Mouse (Mus musculus) urinary bladder, postnatal 10 days (tissue): ENCODE measurements around the gene Npas2.

ENCODE experiments used
- DNase-seq: peaks from one replicate; pipeline ENCODE4 v3.0.0; 2022; ENCODE audit warnings: low spot score

The Npas2 gene

DNA sequence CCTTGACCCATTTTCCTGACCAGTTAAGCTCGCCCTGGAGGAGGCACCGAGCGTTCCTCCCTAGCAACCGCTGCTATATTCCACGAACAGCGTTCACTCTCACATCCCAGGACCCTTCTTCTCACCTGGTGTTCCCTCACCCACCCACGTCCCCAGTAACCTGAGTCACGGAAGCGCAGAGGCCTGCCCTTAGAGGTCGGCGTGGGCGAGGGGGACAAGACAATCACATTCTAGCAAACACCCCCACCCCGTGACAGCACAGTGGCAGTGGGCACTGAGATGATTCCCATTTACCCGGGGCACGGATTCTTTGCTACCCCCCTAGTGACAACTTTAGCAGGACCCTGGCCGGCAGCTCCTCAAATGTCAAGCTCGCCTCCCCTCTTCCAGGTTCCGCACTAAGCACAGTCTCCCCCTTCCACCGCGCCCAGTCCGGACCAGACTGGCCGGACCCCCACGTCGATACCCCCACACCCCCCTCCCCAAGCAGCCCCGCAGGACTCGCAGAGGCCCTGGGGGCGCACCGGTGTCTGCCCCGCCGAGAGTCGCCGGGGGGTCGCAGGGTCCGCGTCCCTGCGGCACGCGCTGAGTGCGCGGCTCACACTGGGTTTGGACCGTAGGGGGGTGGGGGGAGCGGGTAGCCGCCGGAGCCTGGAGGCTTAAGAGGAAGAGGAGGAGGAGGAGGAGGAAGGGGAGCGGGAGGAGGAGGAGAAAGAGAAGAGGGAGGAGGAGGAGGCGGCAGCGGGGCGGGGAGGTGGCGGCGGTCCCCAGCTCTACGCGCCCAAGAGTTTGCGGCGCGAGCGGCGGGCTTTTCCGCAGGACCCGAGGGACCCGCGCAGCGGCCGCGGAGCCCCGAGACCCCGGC is at the start of gene Npas2:
Gene Npas2, plus strand, starts transcription at position 735 of the 865 bp plus-strand sequence.
- no peak for DNase-seq

DNA sequence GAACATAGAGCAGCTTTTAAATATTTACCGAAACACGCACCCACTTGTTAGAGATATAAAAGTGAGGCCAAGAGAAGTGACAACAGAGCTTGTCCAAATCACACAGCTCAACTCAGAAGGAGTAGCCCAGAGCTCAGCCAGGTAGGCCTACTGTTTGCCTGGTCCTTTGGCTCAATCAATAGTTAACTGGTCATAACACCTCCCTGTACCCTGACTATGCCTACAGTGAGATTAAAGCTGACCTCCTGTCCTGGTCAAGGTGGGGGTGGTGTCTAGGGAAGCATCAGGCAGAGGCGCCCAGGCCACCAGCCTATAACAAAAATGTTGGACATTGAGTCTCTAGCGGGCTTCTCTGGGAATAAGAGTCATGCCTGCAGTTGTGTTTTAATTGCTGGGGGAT is 36.8 kb upstream of the Npas2 start:
- DNase-seq: no peak

DNA sequence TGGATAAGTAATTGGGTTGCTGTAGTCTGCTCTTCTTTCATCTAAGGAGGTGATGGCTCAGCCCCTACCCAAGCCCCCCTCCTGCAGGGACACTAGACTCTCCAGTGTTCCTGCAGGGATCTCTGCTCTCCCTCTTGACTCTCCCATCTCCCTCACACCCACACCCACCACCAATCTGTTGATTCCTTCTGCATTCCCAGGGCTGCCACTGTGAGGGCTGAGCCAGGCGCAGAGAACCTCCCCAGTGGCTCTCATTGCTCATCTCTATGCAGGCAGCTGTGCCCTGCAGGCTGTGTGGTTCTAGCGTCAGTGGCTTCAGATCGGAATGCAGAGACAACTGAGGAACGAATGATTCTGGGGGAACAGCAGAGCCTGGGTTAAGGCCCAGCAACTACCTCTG is 33.4 kb upstream of the Npas2 start:
- no peak for DNase-seq

DNA sequence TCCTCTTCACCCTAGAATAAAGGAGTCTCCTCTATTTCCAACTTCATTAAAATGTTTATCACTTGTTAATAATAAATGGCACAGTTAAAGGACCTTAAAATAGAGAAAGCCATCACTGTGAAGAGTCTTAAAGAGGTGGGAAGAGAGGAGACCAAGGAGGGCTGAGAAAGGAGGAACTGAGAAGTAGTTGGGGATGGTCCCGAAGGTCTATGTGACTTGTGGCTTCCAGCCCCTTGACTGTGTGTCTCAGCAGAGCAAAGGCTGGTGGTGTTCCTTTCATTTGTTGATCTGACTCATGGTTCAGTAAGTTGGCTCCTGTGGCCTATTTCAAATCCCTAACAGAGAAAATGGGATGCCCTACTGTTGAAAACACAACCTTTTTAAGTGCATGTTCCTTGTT is 30.5 kb upstream of the Npas2 start:
- DNase-seq: no peak

DNA sequence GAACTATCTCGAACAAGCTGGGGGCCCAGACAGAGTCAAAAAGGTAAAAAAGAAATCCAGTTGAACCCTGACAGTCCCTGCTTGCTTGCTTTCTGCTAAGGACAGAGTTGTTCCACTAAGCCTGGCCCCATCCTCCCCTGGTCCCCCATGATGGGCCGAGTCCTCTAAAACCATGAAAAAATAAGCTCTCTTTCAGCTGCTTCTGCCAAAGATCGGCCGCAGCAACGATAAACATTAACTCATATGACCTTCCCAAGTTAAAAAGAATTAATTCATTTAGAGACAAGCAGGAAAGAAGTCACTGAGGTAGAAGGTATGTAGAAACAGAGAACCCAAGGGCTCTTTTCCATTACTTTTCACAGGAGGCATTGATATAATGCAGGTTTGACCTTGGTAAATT is 16.8 kb upstream of the Npas2 start:
- no peak for DNase-seq

DNA sequence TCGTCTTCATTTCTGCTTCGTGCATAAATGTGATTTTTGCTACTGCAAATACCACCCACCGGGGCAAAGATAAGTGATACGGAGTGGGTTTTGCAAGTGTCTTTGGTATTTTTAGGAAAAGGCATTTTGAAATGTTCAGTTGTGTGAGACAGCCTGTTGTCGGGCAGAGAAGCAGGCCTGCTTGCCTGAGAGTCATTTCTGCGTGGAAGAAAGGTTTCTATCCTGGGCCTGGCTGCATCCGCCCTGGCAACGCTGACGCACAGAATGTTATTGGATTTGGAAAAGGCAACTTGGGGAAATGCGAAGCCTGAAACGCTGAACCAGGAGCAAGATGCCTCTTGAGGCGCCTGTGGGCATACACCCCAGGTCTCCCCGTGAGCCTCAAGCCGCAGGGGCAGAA is 16.3 kb upstream of the Npas2 start:
- no peak for DNase-seq

DNA sequence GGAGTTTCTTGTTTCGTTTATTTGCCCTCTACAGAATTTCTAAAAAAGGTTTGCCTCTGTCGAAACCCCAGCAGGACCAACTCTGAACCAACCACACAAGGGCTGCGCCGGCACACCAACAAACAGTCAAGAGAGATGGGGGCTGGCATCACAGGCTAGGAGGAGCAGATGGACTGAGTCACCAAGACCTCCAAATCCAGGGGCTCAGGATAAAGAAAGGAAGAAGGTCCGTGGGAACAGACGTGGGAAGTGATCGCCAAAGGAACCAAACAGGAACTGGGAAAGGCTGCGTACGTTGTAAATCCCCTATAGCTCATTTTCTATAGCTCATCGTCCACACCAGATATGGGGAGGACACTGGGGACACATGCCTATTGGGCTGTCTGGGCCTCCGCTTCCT is 13.7 kb upstream of the Npas2 start:
- no peak for DNase-seq

DNA sequence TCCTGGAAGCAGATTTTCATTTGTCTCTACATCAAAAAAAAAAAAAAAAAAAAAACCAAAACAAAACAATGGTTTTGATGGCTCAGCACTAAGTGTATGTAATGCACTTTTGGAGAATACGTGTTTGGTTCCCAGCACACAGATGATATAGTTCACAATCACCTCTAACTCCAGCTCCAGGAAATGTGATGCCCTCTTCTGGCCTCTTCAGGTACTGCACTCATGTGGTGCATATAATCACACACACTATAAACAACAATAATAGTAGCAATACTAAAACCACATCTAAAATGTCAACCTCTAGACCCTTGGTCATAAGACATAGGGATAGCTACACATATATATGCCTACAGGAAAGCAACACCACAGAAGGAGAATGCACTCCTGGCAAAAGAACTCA is 13.0 kb upstream of the Npas2 start:
- no peak for DNase-seq

DNA sequence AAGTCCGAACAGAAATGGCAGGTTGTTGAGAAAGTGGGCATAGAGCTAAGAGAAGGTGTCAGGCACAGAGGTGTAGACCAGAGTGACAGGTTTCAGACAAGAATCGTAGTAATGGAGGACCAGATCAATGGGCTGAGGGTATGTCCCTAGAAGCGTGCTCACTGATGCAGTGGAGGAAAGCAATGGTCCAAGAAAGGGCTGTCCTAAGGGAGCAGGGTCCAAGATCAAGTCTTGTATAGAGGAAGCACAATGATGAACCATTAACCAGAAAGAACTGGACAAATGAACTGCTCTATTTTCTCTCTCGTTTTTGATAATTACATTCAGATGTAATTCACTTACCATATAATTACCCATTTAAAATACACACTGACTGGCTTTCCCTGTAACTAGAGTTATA is 11.6 kb upstream of the Npas2 start:
- no peak for DNase-seq

DNA sequence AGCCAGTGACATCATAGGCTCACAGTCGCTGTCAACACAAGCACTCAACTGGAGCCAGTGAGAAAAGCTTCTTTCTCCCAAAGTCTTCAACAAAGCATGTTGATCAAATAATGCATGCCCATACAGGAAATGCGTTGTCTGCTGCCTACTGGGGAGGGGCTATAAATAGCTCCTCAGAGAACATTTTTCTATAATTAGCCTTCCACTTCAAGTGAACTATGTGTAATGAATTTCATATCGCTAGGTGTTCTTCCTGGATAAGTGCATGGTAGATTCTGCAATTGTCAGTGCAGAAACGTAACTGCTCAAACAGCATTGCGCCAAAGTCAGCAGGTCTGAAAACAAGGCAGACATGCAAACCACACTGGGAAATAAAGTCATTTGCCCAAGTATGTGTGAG is 7.7 kb upstream of the Npas2 start:
- no peak for DNase-seq

DNA sequence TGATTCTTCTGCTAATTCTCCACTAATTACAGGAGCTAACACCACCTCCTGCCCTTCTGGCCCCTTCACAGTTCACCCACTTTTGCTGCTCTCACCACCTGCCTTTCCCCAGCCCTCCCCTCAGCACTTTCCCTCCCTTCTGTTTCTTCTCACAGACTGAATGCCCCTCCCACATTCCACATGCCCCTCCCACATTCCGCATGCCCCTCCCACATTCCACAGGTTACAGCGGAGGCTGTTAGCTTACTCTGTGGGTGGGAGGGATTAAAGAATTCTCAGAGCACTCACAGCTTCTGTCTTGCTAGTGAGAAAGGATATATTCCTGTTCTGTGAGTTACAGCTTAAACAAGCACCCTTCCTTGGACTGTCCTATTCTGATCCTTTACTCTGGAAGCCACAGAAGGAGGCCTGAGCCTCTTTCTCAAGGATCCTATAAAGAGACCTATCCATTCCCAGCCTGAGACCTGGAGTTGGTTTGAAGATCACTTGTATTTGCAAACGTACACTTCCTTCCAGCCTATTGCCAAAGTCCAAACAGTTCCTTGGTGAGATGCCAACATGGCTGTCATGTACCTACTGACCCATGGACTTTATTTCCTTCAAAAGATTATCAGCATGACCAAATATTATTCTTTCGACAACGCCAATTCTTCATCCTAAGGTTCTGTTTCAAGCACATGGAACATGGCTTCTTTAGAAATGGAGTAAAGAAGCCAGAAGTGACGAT is 6.7 kb upstream of the Npas2 start:
- DNase-seq: no peak

DNA sequence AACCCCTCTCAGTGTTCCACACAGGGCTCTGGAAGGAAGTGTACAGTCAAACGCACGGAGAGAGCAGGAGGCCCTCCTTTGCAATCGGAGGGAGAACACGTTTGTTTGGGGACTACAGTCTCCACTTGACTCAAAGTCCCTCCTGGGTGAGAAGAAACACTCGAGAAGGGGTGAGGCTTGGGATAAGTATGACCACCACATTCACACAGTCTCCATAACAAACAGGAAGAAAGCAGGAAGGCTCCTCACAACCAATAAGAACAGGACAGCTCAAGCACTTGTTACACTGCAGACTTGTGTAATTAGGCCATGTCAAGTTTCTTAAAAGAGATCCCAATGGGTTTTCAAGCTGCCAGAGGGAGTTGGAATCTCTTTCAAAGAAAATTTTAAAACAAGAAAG is 2.4 kb upstream of the Npas2 start:
- DNase-seq: no peak

DNA sequence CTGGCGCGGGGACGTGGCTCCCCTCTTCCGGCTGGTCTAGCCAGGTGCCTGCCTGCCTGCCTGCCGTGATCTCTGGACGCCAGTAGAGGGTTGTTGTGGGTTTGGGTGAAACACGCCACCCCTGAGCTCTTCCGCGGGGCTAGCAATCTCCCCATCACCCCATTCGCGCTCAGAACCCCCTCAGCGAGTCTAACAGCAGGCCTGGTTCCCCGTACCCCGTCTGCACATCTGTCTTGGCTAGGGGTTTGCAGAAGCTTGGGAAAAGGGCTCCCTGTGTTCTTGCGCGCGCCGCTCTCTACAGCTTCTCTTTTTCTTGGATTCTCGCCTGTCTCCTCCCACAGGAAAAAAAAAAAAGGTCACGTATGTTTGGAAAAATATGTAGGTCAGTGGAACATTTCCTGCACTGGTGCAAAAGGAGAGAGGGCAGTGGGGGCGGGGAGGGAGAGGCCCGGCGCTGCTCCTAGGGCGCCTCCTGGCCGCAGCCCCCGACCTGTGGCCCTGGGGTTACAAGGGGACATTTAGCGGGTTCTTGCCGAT is 1.0 kb upstream of the Npas2 start:
- no peak for DNase-seq

DNA sequence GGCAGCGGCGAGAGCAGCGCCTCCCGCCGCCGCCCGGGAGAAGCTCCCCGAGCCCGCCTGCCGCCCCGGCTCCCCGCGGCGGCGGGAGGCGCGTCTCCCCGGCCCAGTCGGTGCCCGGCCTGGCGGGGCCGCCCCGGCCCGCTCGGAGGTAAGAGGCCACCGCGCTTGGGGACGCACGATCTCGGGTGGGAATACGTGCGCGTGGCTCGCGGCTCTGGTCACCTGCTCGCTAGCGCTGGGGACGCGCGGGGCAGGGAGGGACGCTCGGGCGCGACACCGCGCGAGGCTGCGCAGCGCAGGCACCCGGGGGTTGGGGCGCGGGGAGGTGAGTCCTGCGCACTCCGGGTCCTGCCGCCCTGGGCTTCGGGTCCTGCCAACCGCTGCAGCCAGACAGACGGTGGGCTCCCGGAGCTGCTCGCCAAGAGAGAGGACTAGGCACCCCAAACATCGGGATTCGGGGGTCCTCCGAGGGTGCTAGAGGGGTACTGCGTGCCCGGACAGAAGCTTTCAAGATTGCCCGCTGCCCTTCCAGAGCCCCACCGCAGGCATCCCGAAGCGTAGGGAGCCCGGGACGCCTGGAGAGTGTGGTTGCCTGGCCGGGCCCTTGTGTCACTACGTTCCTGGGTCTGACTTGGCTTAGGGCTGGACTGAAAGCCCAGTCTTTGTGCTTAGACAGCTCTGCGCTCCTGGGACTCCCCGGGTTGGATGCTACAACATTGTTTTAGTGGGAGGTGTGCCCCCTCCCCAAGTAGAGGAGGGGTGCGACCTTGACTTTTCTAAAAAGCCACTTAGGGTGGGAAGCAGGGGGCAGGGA is 538 bp downstream of the Npas2 start:
- DNase-seq: no peak

DNA sequence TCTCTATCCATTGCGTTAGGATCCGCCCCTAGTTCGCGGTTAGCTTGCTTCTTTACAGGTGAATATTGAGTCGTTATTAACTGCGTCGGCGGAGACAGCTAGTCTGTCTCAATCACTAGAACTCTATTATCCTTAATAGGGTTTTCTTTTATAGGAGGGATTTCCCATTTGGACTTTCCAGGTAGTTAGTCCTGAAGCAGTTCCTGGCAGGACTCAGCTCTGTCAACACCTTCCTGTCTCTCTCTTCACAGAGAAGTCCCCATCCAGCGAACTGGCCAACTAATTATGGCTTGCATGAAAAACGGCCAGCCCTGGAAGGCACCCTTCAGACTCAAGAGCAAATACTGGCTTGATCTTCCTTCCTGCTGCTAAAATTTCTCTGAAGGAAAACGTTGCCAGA is 1.4 kb downstream of the Npas2 start:
- no peak for DNase-seq

DNA sequence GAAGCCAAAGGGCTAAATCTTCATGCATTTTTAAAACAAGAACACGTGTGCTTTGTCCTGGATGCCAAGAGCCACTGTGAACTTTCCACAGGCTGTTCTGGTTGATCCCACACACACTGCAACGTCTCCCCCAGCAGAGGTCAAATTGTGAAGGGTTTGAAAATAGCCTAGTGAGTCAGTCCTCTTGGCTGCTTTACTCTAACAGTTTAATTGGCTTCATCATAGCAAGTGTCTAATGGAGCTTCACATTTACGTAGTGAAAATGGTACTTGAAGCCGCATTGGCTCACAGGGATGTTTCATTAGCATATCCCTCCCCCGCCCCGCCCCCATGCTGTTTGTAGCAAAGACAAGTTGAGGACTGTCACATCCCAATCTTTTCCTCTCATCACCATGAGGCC is 2.6 kb downstream of the Npas2 start:
- DNase-seq: no peak

DNA sequence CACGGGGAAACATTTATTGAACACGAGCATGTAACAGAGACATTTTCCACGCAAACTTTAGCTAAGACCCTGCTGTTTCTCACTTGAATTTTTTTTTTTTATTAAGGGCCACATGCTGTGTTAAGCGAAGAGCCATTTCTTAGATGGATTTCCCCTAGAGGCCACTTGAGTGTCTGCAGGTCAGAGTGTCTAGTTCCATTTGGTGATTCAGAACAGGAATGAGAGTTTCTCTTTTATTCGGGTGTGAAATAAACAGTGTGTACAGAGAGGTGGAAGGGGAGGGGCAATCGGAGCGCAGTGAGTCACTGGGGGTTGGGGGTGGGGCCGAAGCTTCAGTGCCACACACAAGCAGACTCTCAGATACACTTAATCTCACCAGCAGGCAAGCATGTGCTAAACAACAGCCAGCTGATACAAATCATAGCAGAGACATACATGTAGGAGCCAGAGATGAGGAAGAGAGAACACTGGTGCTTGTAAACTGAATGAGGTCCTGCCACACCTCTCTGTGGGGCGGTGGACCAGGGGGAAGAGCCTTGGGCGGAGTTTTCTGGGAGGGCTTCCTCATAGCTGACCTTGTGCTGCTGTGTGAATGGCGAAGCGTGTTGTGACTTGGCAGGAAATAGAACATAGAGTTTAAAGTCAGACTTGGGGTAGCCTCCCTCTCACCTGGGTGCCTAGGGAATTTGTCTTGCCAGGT is 3.3 kb downstream of the Npas2 start:
- DNase-seq: no peak

DNA sequence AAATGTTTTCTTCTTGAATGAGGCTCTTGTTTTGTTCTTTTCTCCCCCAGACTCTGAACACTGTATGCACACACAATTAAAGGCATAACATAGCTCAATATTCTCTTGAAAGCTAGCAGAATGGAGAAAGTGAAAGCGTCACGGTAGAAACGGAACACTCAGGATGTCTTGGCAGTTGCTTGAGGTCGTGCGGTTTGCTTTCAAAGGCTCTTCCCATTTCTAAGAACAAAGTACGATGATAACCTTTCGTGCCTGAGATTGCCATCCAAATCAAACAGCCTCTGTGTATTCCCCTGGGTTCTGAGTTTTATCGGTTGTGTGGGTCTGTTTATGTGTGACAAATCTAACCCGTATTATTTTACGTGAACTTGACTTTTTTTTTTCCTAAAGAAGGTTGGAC is 11.5 kb downstream of the Npas2 start:
- DNase-seq: no peak

DNA sequence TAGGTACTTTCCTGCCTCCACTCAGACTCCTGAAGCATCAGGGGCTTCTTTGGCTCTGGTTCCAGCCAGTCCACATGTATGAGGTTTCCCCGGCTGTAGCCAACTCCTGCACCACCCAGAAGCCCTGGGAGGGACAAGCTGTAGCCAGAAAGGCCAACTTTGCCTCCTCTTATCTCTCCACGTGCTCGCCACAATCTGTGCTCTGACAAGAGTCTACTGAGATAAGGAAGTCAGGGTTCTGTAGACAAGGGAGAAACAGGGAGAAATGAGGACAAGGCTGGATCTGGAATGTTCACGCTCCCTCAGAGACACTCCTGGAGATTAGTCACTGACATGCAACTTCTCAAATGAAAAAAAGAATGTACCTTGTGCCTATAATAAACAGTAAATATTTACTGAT is 12.2 kb downstream of the Npas2 start:
- no peak for DNase-seq

DNA sequence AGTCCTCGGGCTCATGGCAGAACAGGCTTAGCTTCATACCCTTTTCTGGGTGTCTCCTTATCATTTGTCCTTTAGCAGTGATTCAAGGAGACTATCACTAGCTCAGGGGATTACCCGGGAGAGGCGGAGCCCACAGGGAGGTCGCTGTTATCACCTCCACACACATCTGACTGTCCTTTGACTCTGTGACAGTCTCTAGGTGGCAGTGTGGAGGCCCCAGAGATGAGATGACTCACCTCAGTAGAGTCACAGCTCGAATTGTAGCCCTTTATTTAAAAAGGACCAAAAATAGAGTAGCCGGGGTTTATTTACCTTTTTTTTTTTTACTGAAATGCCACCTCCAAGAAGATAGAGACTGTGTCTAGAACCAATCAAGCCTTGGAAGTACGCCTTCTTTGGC is 13.4 kb downstream of the Npas2 start:
- DNase-seq: no peak

DNA sequence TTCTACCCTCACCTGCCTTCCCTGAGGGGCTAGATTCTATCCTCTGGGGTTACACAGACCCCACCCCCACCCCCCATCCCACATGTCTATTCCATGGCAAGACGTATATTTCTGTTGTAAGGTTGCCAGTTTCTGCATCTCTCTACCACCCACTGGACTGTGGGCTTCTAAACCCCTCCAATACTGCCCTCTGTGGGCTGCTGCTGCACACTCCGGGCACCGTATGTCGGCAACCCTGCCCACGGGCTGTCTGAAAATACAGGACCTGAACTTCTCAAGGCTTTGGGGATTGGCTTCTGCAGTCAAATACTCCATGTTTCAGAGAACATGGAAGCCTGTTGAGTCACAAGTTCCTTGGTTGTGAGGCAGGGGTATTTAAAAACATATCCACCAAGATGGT is 17.4 kb downstream of the Npas2 start:
- no peak for DNase-seq

DNA sequence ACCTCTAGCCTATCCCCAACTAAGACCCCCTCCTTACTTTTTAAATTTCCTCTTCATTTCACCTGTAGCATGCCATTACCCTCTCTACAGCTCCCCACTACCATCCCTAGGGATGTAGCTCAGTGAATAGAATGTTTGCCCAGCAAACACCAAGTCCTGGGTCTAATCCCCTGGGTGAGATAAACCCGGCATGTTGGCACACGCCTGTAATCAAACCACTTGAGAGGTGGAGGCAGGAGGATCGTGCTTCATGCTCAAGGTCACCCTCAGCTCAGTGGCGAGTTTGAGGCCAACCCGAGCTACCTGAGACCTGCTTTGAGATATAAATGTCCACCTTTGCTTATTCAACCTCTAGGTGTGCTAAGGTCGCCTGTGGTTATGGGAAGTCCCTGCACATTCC is 19.5 kb downstream of the Npas2 start:
- no peak for DNase-seq
